Mouse (Mus musculus): ENCODE measurements around the gene Npepps. TPM values are rescaled to one million over a fixed set of nuclear protein-coding genes. Genes with fewer than 3 reads are reported as not detected.

Gene Npepps
- polyA plus RNA-seq, 1 experiment from 2014 or later: 142 TPM

DNA sequence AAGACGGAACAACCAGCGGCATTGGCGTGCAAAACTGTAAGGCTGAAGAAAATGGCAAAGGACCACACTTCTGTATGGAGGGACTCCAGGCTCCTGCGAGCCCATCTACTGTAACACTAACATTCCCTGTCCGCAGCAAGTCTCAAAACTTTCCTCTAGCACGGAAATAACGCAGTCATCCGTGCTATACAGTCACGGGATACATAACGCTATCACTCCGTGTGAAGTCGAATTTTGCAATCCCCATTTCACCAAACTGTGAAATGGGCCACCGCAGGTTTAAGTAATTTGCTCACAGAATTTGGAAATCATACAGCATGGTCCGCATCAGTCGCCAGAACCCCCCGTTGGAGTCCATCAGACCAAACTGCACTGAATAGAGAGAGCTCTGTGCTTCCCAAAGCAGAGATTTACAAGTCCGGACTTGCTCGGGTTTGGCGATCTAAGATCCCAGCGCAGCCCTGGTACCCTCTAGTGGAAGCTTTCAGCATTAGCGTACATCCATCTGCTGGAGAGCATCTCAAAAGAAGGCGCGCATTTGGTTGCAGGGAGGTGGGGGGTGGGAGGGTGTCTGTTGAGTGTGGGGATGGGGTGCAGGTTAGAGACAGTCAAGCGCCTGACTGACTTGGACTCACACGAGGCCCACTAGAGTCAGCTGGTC lies 29.6 kb upstream of the Npepps start:
- H3K9ac ChIP-seq: peak overlapping the region; percentile 46

DNA sequence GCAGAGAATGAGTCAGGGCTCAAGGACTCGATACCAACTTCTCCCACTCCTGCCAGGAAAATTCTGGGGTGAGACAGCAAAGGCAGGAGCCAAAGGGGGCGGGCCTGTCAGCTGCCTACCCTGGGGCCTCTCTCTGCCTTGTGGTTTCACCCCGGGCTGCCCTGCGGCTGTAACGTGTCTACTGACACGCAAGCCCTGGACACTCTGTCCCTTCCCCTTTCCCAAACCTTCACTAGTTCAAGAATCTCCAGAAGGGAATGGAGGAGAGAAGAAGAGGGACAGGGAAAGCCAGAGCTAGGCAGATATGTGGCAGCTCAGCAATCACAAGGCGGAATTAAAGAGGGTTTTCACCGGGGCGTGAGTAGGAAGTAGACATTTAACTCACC lies 29.0 kb upstream of the Npepps start:
- WGBS: 2% methylated on average over 9 of the region's 9 CpGs
- Histone ChIP-seq H3K4me3 (peak overlapping the region; percentile 37), H3K36me3 (no peaks in the 10 kb centered on the region), H3K27ac (replicated peaks) (no peak overlapping the region), H3K4me2 (peak overlapping the region; percentile 71), H3K27me3 (0 out of 2 replicates have a peak, but pooled peaks cover 3% of the 10 kb centered on the region), H3K9me3 (no peaks in the 10 kb centered on the region), H3K4me1 (replicated peaks) (peaks cover 23% of the 10 kb centered on the region), H3K9ac (peak overlapping the region; percentile 46; the same call in 1 of the 2 replicates)
- ATAC-seq (ENCODE audit: low FRiP score, low read depth): no peak

More for the DNA sequence above, 29.6 kb upstream of the Npepps start:
- Histone ChIP-seq H3K4me2 (peak overlapping the region; percentile 71), H3K4me3 (peak overlapping the region; percentile 37), H3K36me3 (no peaks in the 10 kb centered on the region), H3K27me3 (0 out of 2 replicates have a peak, but pooled peaks cover 3% of the 10 kb centered on the region), H3K4me1 (replicated peaks) (peaks cover 23% of the 10 kb centered on the region), H3K9me3 (no peaks in the 10 kb centered on the region), H3K27ac (replicated peaks) (peak overlapping the region; percentile 42; the same call in 1 of the 2 replicates)
- ATAC-seq (ENCODE audit: low FRiP score, low read depth): peak; percentile 86
- WGBS: under 1% methylated on average over 25 of the region's 25 CpGs

DNA sequence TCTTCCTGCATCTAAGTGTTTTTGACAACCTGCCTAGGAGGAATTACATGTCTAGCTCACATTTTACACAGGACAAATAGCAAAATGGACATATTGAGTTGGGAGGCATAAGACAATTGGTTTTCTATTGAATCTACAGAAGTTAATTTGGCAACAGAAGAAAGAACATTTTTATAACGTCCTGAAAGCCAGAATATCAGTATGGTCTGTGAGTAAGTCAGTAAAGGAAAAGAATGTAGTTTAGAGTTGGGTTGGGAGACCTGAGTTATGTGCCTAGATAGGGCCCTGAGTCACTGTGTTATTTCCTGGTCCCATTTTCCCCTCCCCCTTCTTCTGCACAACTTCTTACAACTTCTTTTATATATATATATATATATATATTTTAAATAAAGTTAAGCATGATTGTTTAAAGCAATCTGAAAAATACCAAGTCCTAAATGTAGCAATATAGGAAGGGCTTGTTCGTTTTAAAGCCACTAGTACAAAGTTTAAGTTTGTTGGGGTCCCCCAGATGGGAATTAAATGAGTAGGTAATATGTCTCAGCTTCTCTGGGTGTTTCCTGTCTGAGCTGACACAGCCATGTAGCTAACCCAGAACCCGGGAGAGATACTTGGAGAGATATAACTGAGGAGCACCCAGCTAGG lies 28.5 kb upstream of the Npepps start:
- peak overlapping the region; percentile 71 for H3K4me2 ChIP-seq
- no peaks in the 10 kb centered on the region for H3K9me3 ChIP-seq
- peaks cover 23% of the 10 kb centered on the region for H3K4me1 ChIP-seq (replicated peaks)
- 0 out of 2 replicates have a peak, but pooled peaks cover 3% of the 10 kb centered on the region for H3K27me3 ChIP-seq
- no peak overlapping the region for H3K4me3 ChIP-seq
- H3K27ac ChIP-seq (replicated peaks): no peak overlapping the region
- no peak overlapping the region for H3K9ac ChIP-seq
- 52% methylated on average over 3 of the region's 3 CpGs for WGBS
- H3K36me3 ChIP-seq: no peaks in the 10 kb centered on the region
- no peak for ATAC-seq (ENCODE audit: low FRiP score, low read depth)

GRCm38 (mm10) chr11:97307294-97308069 lies 27.0 kb upstream of the Npepps start:
- ATAC-seq (ENCODE audit: low FRiP score, low read depth): no peak
- WGBS: 94% methylated on average over 11 of the region's 11 CpGs
- no peaks in the 10 kb centered on the region for H3K9me3 ChIP-seq
- no peak overlapping the region for H3K9ac ChIP-seq
- H3K4me1 ChIP-seq (replicated peaks): peaks cover 23% of the 10 kb centered on the region
- 0 out of 2 replicates have a peak, but pooled peaks cover 3% of the 10 kb centered on the region for H3K27me3 ChIP-seq
- no peak overlapping the region for H3K4me3 ChIP-seq
- no peak overlapping the region for H3K4me2 ChIP-seq
- no peak overlapping the region for H3K27ac ChIP-seq (replicated peaks)
- H3K36me3 ChIP-seq: no peaks in the 10 kb centered on the region

GRCm38 (mm10) chr11:97304631-97305030 lies 24.2 kb upstream of the Npepps start:
- Histone ChIP-seq H3K27me3 (0 out of 2 replicates have a peak, but pooled peaks cover 3% of the 10 kb centered on the region), H3K4me3 (no peak overlapping the region), H3K36me3 (no peaks in the 10 kb centered on the region), H3K9me3 (no peaks in the 10 kb centered on the region), H3K9ac (no peak overlapping the region), H3K4me1 (replicated peaks) (peaks cover 6% of the 10 kb centered on the region), H3K27ac (replicated peaks) (no peak overlapping the region), H3K4me2 (no peak overlapping the region)
- ATAC-seq (ENCODE audit: low FRiP score, low read depth): no peak
- WGBS: 89% methylated on average over 5 of the region's 5 CpGs

GRCm38 (mm10) chr11:97302231-97302781 lies 21.9 kb upstream of the Npepps start:
- Histone ChIP-seq H3K9ac (no peak overlapping the region), H3K9me3 (no peaks in the 10 kb centered on the region), H3K4me1 (replicated peaks) (no peaks in the 10 kb centered on the region), H3K27ac (replicated peaks) (0 out of 2 replicates have a peak overlapping the region, but pooled peaks have one; percentile 37), H3K4me3 (no peak overlapping the region), H3K36me3 (no peaks in the 10 kb centered on the region), H3K4me2 (no peak overlapping the region), H3K27me3 (no peaks in the 10 kb centered on the region)
- no peak for ATAC-seq (ENCODE audit: low FRiP score, low read depth)
- WGBS: 30% methylated on average over 7 of the region's 7 CpGs

- no peaks in the 10 kb centered on the region for H3K27me3 ChIP-seq
- no peak overlapping the region for H3K4me2 ChIP-seq
- H3K36me3 ChIP-seq: no peaks in the 10 kb centered on the region
- no peak overlapping the region for H3K4me3 ChIP-seq
- 77% methylated on average over 16 of the region's 16 CpGs for WGBS
- H3K4me1 ChIP-seq (replicated peaks): no peaks in the 10 kb centered on the region
- no peak overlapping the region for H3K9ac ChIP-seq
- no peak for ATAC-seq (ENCODE audit: low FRiP score, low read depth)
- H3K9me3 ChIP-seq: no peaks in the 10 kb centered on the region
- H3K27ac ChIP-seq (replicated peaks): no peak overlapping the region
These were observed 21.0 kb upstream of the Npepps start for GRCm38 (mm10) chr11:97301406-97301805.

GRCm38 (mm10) chr11:97299939-97300338 lies 19.5 kb upstream of the Npepps start:
- ATAC-seq (ENCODE audit: low FRiP score, low read depth): no peak
- no peak overlapping the region for H3K9ac ChIP-seq
- no peaks in the 10 kb centered on the region for H3K9me3 ChIP-seq
- H3K27me3 ChIP-seq: no peaks in the 10 kb centered on the region
- H3K4me1 ChIP-seq (replicated peaks): no peaks in the 10 kb centered on the region
- H3K4me2 ChIP-seq: no peak overlapping the region
- no peaks in the 10 kb centered on the region for H3K36me3 ChIP-seq
- WGBS: 96% methylated on average over 2 of the region's 2 CpGs
- no peak overlapping the region for H3K27ac ChIP-seq (replicated peaks)
- H3K4me3 ChIP-seq: no peak overlapping the region

DNA sequence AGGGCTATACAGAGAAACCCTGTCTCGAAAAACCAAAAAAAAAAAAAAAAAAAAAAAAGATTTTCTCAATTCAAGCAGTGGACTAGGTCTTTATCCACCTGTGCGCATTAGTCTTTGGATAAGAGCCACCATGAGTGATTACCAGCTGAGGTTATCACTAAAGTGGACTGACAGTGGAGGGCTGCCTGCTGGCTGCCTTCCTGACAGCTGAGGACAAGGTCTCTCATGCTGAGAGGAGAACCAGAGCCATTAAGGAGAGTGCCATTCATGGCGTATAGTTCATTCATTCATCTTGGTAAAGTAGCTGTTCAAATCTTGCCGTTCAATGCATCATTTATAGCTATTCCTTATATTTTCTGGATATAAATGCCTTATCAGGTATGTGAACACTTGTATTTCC lies 16.1 kb upstream of the Npepps start:
- Histone ChIP-seq H3K9ac (no peak overlapping the region), H3K4me3 (no peak overlapping the region), H3K9me3 (no peaks in the 10 kb centered on the region), H3K27me3 (no peaks in the 10 kb centered on the region), H3K4me2 (no peak overlapping the region), H3K36me3 (no peaks in the 10 kb centered on the region), H3K27ac (replicated peaks) (no peak overlapping the region), H3K4me1 (replicated peaks) (no peaks in the 10 kb centered on the region)
- no peak for ATAC-seq (ENCODE audit: low FRiP score, low read depth)
- WGBS: 91% methylated on average over 3 of the region's 4 CpGs

DNA sequence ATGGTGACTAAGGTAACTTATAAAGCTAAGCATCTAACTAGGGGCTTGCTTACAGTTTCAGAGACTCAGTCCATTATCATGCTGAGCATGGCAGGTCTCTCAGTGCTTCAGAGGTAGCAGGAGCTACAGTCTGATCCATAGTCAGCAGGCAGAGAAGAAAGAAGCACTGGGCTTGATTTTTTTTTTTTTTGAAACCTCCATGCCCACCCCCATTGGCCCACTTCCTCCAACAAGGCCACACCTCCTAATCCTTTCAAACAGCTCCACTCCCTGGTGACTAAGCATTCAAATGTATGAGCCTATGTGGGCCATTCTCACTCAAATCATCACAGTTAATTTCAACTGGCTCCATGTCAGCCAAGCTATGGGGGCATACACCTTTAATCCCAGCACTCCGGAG lies 12.3 kb upstream of the Npepps start:
- Histone ChIP-seq H3K36me3 (no peaks in the 10 kb centered on the region), H3K27ac (replicated peaks) (no peak overlapping the region), H3K27me3 (no peaks in the 10 kb centered on the region), H3K9me3 (no peaks in the 10 kb centered on the region), H3K9ac (no peak overlapping the region), H3K4me1 (replicated peaks) (0 out of 2 replicates have a peak, but pooled peaks cover 3% of the 10 kb centered on the region), H3K4me2 (no peak overlapping the region), H3K4me3 (no peak overlapping the region)
- 94% methylated on average over 1 of the region's 1 CpGs for WGBS
- no peak for ATAC-seq (ENCODE audit: low FRiP score, low read depth)

DNA sequence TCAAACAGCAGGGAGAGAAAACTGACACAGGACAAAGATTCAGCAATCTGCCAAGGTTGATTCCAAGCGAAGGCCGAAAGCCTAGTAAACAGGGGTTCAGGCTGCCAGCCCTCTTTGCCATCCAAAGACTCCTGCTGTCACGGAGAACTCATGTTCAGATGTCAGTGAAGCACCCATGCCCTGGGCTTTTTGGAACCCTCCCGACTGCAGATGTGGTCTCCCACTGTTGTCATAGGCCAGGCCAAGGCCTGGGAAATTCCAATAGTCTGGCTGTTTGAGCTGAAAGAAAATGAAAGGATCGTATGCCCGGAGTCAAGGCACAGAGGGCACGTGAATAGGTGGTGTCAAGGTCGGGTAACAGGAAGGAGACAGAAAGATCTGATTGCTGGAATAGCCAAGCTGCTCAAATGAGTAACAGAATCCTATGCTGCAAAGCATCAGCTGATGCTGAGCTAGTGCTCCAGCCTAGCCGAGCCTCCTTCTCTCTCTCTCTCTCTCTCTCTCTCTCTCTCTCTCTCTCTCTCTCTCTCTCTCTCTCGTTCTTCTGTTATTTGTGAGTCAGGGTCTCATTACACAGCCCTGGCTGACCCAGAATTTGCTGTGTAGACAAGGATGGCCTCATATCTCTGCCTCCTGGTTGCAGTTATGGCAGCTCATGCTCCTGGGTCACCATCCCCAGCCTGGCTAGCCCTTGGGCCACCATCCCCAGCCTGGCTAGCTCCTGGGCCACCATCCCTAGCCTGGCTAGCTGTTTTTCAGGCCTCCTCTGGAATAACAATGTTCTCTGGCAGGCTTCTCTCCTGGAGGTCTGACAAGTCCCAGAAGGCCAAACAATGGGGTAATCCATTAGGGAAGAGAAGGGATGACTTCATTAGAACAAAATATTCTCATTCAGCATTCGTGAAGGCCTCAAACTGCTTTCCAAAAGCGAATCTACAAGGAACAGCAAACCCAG lies 9.1 kb upstream of the Npepps start:
- H3K9ac ChIP-seq: no peak overlapping the region
- no peaks in the 10 kb centered on the region for H3K27me3 ChIP-seq
- H3K9me3 ChIP-seq: no peaks in the 10 kb centered on the region
- no peaks in the 10 kb centered on the region for H3K36me3 ChIP-seq
- H3K27ac ChIP-seq (replicated peaks): no peak overlapping the region
- no peak overlapping the region for H3K4me3 ChIP-seq
- no peak for ATAC-seq (ENCODE audit: low FRiP score, low read depth)
- 40% methylated on average over 11 of the region's 12 CpGs for WGBS
- 0 out of 2 replicates have a peak, but pooled peaks cover 3% of the 10 kb centered on the region for H3K4me1 ChIP-seq (replicated peaks)
- no peak overlapping the region for H3K4me2 ChIP-seq
